Mouse (Mus musculus) forebrain, embryonic 15.5 days (tissue): ENCODE measurements around the gene Nav2. TPM values are rescaled to one million over a fixed set of nuclear protein-coding genes. Genes with fewer than 3 reads are reported as not detected.

Experiments used
- ATAC-seq: fragments of 200-750 bp; cut with Nextera tagmentation; replicated peaks from 2 replicates; pipeline ENCODE4 v1.8.0; 2017; ENCODE audit warnings: mild to moderate bottlenecking, moderate TSS enrichment, moderate library complexity
- H3K27ac ChIP-seq: fragments of 300-500 bp; sonication (generic); replicated peaks from 2 replicates; pipeline ENCODE4 v1.5.1; 2015; ENCODE audit warnings: mild to moderate bottlenecking, inconsistent platforms
- H3K27me3 ChIP-seq: fragments of 300-500 bp; sonication (generic); 2 replicates; pipeline ENCODE4 v1.6.1; 2015; ENCODE audit warnings: inconsistent platforms
- H3K36me3 ChIP-seq: fragments of 300-500 bp; sonication (generic); 2 replicates; pipeline ENCODE4 v1.6.1; 2015; ENCODE audit warnings: mild to moderate bottlenecking, inconsistent platforms
- H3K4me1 ChIP-seq: fragments of 300-500 bp; sonication (generic); 2 replicates; pipeline ENCODE4 v1.6.1; 2015; ENCODE audit warnings: inconsistent platforms
- H3K4me2 ChIP-seq: fragments of 300-500 bp; sonication (generic); replicated peaks from 2 replicates; pipeline ENCODE4 v1.6.1; 2015; ENCODE audit warnings: mild to moderate bottlenecking, inconsistent platforms
- H3K4me3 ChIP-seq: fragments of 300-500 bp; sonication (generic); 2 replicates; pipeline ENCODE4 v1.5.1; 2015; ENCODE audit warnings: mild to moderate bottlenecking, inconsistent platforms
- H3K9ac ChIP-seq: fragments of 300-500 bp; sonication (generic); replicated peaks from 2 replicates; pipeline ENCODE4 v1.6.1; 2015; ENCODE audit warnings: mild to moderate bottlenecking, inconsistent platforms
- H3K9me3 ChIP-seq: fragments of 300-500 bp; sonication (generic); 2 replicates; pipeline ENCODE4 v1.6.1; 2016; ENCODE audit warnings: inconsistent platforms
- WGBS: fragments of 180-500 bp; shearing (Covaris S2); methylation state at CpG from one replicate; pipeline ENCODE4 v1.1.7; 2015; ENCODE audit warnings: mixed read lengths; 5-methylcytosine and 5-hydroxymethylcytosine counted together
- polyA plus RNA-seq: library from polyadenylated mRNA; unstranded; fragments of >200 nt; fragmentation: Nextera tagmentation; extraction: Ambion mirVana; gene quantifications from 2 replicates; pipeline ENCODE4 v1.2.1, GENCODE M21; 2015

Gene Nav2
- polyA plus RNA-seq, result 24.6 and 27.3 TPM in 2 replicates

- Histone ChIP-seq H3K27me3 (peaks cover 4% of the 10 kb centered on the region; the same call in 1 of the 2 replicates), H3K9ac (no peak within 1 kb of the TSS), H3K4me3 (no peak within 1 kb of the TSS), H3K9me3 (no peaks in the 10 kb centered on the region), H3K4me2 (no peak within 1 kb of the TSS), H3K36me3 (no peaks in the 10 kb centered on the region), H3K27ac (peak within 1 kb of the TSS; percentile 38; the same call in 1 of the 2 replicates), H3K4me1 (peaks cover 20% of the 10 kb centered on the region)
- no peak for ATAC-seq
- 74% methylated on average over 8 of the region's 8 CpGs for WGBS
Observed at GRCm38 (mm10) chr7:48908521-48909341, at the start of gene Nav2. Nav2 (plus strand) TSS chr7:48908716.

- Histone ChIP-seq H3K4me2 (no peak overlapping the region), H3K9me3 (no peaks in the 10 kb centered on the region), H3K27ac (no peak overlapping the region), H3K4me1 (no peaks in the 10 kb centered on the region), H3K9ac (no peak overlapping the region), H3K36me3 (no peaks in the 10 kb centered on the region), H3K4me3 (no peak overlapping the region), H3K27me3 (no peaks in the 10 kb centered on the region)
- no peak for ATAC-seq
- 89% methylated on average over 4 of the region's 4 CpGs for WGBS
Observed at GRCm38 (mm10) chr7:48859362-48859761, 49.2 kb upstream of the Nav2 start.

GRCm38 (mm10) chr7:48860948-48861347 is 47.6 kb upstream of the Nav2 start:
- no peak overlapping the region for H3K27ac ChIP-seq
- H3K4me1 ChIP-seq, result no peaks in the 10 kb centered on the region
- no peak overlapping the region for H3K4me2 ChIP-seq
- no peak overlapping the region for H3K9ac ChIP-seq
- no peak for ATAC-seq
- 76% methylated on average over 1 of the region's 1 CpGs for WGBS
- H3K9me3 ChIP-seq, result no peaks in the 10 kb centered on the region
- no peaks in the 10 kb centered on the region for H3K27me3 ChIP-seq
- no peak overlapping the region for H3K4me3 ChIP-seq
- H3K36me3 ChIP-seq, result no peaks in the 10 kb centered on the region

GRCm38 (mm10) chr7:48861796-48862195 is 46.7 kb upstream of the Nav2 start:
- Histone ChIP-seq H3K4me2 (no peak overlapping the region), H3K4me3 (no peak overlapping the region), H3K9me3 (no peaks in the 10 kb centered on the region), H3K27me3 (no peaks in the 10 kb centered on the region), H3K36me3 (no peaks in the 10 kb centered on the region), H3K27ac (no peak overlapping the region), H3K9ac (no peak overlapping the region), H3K4me1 (no peaks in the 10 kb centered on the region)
- no peak for ATAC-seq
- 92% methylated on average over 4 of the region's 4 CpGs for WGBS

DNA sequence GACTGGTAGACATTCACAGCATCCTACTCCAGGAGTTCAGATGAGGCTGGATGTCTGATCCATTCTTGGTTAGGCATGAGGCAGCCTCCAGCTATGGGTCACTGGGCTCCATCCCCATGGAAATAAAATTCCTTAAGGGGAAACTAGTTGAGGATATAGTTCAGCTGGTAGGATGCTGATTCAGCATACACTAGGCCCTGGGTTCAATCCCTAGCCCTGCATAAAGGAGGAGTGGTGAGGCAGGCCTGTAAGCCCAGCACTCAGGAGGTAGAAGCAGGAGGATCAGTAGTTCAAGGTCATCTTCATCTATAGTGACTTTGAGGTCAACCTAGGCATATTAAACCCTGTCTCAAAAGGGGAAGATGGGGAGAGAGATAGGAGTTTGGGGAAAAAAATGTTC is 44.3 kb upstream of the Nav2 start:
- no peaks in the 10 kb centered on the region for H3K9me3 ChIP-seq
- no peak overlapping the region for H3K4me2 ChIP-seq
- no peak overlapping the region for H3K27ac ChIP-seq
- H3K36me3 ChIP-seq, result 0 out of 2 replicates have a peak, but pooled peaks cover 3% of the 10 kb centered on the region
- H3K9ac ChIP-seq, result no peak overlapping the region
- H3K27me3 ChIP-seq, result no peaks in the 10 kb centered on the region
- H3K4me1 ChIP-seq, result no peaks in the 10 kb centered on the region
- ATAC-seq, result no peak
- no peak overlapping the region for H3K4me3 ChIP-seq

DNA sequence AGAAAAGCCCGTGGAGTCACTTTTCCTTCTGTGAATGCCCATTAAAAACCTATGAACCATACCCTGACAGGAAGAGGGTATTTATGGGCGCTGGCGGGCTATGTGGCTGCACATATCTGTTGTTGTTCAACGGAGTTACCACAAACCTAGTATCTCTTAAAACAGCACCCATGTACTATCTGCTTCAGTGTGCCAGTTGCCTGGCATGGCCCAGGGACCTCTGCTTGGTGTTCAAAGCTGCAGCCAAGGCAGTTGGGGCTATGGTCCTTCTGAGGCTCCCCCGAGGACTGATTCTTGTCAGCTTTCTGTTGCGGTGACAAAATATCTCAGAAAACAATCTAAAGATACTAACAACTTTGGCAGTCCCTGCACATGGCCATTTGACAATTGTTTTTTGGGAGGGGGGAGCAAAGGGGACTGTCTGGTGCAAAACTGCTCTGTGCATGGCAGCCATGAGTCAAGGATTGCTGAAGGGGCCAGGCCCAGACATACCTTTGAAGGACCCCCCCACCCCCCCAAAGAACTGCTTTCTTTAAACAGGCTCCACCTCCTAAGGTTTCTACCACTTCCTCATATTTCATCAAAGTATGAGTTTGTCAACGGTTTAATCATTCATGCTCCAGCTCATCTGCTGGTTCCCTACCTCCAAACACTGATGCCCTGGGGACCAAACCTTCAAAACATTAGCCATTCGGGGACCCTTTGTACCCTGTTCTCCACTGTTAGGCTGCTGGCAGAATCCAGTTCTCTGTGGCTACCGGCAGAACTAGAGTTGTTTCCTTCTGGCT is 43.7 kb upstream of the Nav2 start:
- no peaks in the 10 kb centered on the region for H3K4me1 ChIP-seq

GRCm38 (mm10) chr7:48867576-48867975 is 40.9 kb upstream of the Nav2 start:
- Histone ChIP-seq H3K27ac (no peak overlapping the region), H3K4me3 (no peak overlapping the region), H3K4me1 (no peaks in the 10 kb centered on the region), H3K27me3 (no peaks in the 10 kb centered on the region), H3K9me3 (no peaks in the 10 kb centered on the region), H3K9ac (no peak overlapping the region), H3K36me3 (0 out of 2 replicates have a peak, but pooled peaks cover 3% of the 10 kb centered on the region), H3K4me2 (no peak overlapping the region)
- 94% methylated on average over 18 of the region's 18 CpGs for WGBS
- no peak for ATAC-seq

More for the DNA sequence above, 43.7 kb upstream of the Nav2 start:
- WGBS, result 91% methylated on average over 9 of the region's 9 CpGs
- no peak overlapping the region for H3K4me3 ChIP-seq
- H3K36me3 ChIP-seq, result 0 out of 2 replicates have a peak, but pooled peaks cover 3% of the 10 kb centered on the region
- H3K4me2 ChIP-seq, result no peak overlapping the region
- no peaks in the 10 kb centered on the region for H3K9me3 ChIP-seq
- no peak overlapping the region for H3K27ac ChIP-seq
- H3K27me3 ChIP-seq, result no peaks in the 10 kb centered on the region
- no peak for ATAC-seq
- no peak overlapping the region for H3K9ac ChIP-seq

DNA sequence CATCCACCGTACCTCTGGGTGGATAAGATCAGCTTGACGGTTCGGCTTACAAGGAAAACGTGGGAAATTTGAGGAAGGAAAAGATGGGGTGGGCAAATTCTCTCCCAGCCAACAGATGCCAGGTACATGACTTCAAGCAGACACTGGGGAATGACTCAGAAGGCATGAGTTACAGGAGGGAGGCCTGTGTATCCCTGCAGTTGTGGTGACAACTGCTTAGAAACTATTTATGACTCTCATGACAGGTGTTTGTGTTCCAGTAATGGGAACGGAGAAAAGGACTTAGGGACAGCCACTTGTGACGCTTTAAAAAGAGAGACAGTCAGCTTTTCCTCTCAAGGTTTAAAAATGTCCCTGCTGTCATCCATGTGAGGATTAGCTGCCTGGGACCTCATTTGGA is 38.4 kb upstream of the Nav2 start:
- WGBS, result 91% methylated on average over 6 of the region's 6 CpGs

GRCm38 (mm10) chr7:48870579-48871180 is 37.8 kb upstream of the Nav2 start:
- no peak overlapping the region for H3K27ac ChIP-seq
- no peaks in the 10 kb centered on the region for H3K9me3 ChIP-seq
- no peaks in the 10 kb centered on the region for H3K27me3 ChIP-seq
- H3K9ac ChIP-seq, result no peak overlapping the region
- WGBS, result 94% methylated on average over 21 of the region's 21 CpGs
- no peak for ATAC-seq
- no peak overlapping the region for H3K4me2 ChIP-seq
- 0 out of 2 replicates have a peak, but pooled peaks cover 3% of the 10 kb centered on the region for H3K36me3 ChIP-seq
- H3K4me3 ChIP-seq, result no peak overlapping the region
- 0 out of 2 replicates have a peak, but pooled peaks cover 3% of the 10 kb centered on the region for H3K4me1 ChIP-seq

More for the DNA sequence above, 38.4 kb upstream of the Nav2 start:
- Histone ChIP-seq H3K4me3 (no peak overlapping the region), H3K4me1 (0 out of 2 replicates have a peak, but pooled peaks cover 3% of the 10 kb centered on the region), H3K27ac (no peak overlapping the region), H3K4me2 (no peak overlapping the region), H3K9ac (no peak overlapping the region), H3K36me3 (0 out of 2 replicates have a peak, but pooled peaks cover 3% of the 10 kb centered on the region), H3K9me3 (no peaks in the 10 kb centered on the region), H3K27me3 (no peaks in the 10 kb centered on the region)
- no peak for ATAC-seq

GRCm38 (mm10) chr7:48871292-48871691 is 37.2 kb upstream of the Nav2 start:
- H3K4me1 ChIP-seq, result 0 out of 2 replicates have a peak, but pooled peaks cover 3% of the 10 kb centered on the region
- no peak overlapping the region for H3K27ac ChIP-seq
- no peak for ATAC-seq
- H3K36me3 ChIP-seq, result 0 out of 2 replicates have a peak, but pooled peaks cover 3% of the 10 kb centered on the region
- H3K4me2 ChIP-seq, result no peak overlapping the region
- no peak overlapping the region for H3K9ac ChIP-seq
- no peaks in the 10 kb centered on the region for H3K27me3 ChIP-seq
- H3K4me3 ChIP-seq, result no peak overlapping the region
- 93% methylated on average over 11 of the region's 11 CpGs for WGBS
- H3K9me3 ChIP-seq, result no peaks in the 10 kb centered on the region

DNA sequence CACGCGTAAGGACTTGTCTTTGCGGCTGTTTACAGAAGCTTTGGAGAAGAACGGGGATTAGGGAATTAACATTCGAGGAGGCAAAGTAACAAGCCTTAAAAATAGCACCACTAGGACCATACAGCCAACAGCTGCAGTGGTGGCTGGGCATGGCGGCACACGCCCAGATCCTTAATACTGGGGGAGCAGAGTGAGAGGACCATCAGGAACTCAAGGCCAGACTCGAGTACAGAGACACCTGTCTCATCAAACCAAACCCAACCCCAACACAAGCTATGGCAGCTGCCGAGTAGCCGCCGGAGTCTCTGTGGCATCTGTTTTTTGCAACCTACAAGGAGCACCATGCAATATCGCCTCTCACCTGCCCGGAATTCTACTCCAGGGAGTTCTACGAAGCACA is 33.4 kb upstream of the Nav2 start:
- Histone ChIP-seq H3K9me3 (no peaks in the 10 kb centered on the region), H3K27ac (no peak overlapping the region), H3K4me2 (no peak overlapping the region), H3K4me3 (no peak overlapping the region), H3K36me3 (no peaks in the 10 kb centered on the region), H3K27me3 (no peaks in the 10 kb centered on the region), H3K4me1 (peaks cover 7% of the 10 kb centered on the region; the same call in 1 of the 2 replicates), H3K9ac (no peak overlapping the region)
- 84% methylated on average over 14 of the region's 14 CpGs for WGBS
- no peak for ATAC-seq

DNA sequence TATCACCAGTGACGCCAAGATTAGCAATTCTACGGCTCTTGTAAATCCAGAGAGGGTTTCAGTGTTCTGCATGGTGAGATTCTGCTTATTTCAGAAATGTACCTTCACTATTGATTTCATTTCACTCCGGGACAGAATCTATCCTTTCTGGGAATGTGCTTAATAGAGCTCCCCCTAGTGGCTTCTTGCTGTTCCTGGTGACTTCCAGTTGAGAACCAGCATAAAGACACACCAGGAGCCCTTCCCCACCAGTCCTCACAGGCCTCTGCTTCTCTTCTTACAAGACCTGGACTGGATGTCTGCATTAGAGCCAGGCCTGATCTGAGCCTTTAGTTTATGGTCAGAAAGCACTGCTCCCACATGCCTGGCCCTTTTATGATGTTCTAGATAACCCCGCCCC is 32.0 kb upstream of the Nav2 start:
- H3K4me2 ChIP-seq, result no peak overlapping the region
- 68% methylated on average over 4 of the region's 4 CpGs for WGBS
- H3K27ac ChIP-seq, result no peak overlapping the region
- no peaks in the 10 kb centered on the region for H3K27me3 ChIP-seq
- no peak for ATAC-seq
- H3K9ac ChIP-seq, result no peak overlapping the region
- H3K36me3 ChIP-seq, result no peaks in the 10 kb centered on the region
- H3K4me1 ChIP-seq, result peaks cover 15% of the 10 kb centered on the region
- H3K9me3 ChIP-seq, result no peaks in the 10 kb centered on the region
- H3K4me3 ChIP-seq, result no peak overlapping the region
